Mouse (Mus musculus) testis, adult 2 months (tissue): Measurements from ENCODE around the gene BC037034.

Experiments
- CTCF ChIP-seq: fragments of 200-500 bp; IDR thresholded peaks from 2 replicates; pipeline ENCODE4 v1.5.1; 2012; ENCODE audit warnings: low read depth, mild to moderate bottlenecking, inconsistent platforms, low read length, moderate library complexity; ENCODE audit not compliant: control insufficient read depth, insufficient read depth, insufficient replicate concordance
- POLR2A ChIP-seq: fragments of 200-500 bp; IDR thresholded peaks from 2 replicates; pipeline ENCODE4 v1.6.1; 2012; ENCODE audit warnings: low read depth, mild to moderate bottlenecking, inconsistent platforms, low read length, moderate library complexity; ENCODE audit not compliant: control insufficient read depth

DNA sequence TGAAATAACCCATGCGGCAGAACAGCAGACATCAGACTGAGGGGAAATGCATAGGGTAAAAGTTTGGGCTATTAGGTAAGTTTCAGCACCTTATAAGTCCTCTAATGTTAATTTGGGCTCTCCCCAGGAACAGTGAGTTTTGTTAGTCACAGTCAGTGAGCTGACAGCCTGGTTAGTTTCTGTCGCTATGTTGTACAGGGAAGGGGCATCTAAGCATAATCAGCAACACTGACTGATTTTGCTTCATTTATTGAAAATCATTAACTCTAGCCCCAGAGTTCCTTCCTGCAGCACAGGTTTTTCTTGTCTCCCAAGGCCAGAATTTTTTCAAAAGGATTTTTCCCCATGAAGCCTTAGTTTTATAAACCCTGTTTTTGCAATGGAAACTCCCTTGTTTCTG is 30.1 kb downstream of the BC037034 start:
- TF ChIP-seq CTCF = no peak
- TF ChIP-seq POLR2A = no peak
